19 mouse cellular contexts compared by ENCODE assay signal in genomic region chr12:116198791-116199190, GRCm38 (mm10).
DNase-seq lines count a peak whose midpoint lies in the region.
"Had no signal": no experiment of that assay in that cellular context is flagged by ENCODE, and none has a peak within 500 bp of the region (broad histone marks: within the 10 kb centered on the region; RNA-seq: fewer than 3 reads in every experiment).

No protein-coding gene starts in this region.

- peak; percentile 69 for DNase-seq in heart, adult 11 months
- DNase-seq in heart, adult 9 months (ENCODE audit: low spot score in 2 of 2): no peak
- DNase-seq in thymus, postnatal 10 days (ENCODE audit: low spot score in 2 of 2): peak; percentile 55 to 67
- DNase-seq in thymus, postnatal 36 days: peak; percentile 33 to 66
- DNase-seq in Muller cell, postnatal 12 days (ENCODE audit: inconsistent ontology term): no peak
- DNase-seq in gastrocnemius, postnatal 10 days: no peak
- DNase-seq in natural killer cell, adult 2 months (ENCODE audit: low spot score in 2 of 2): no peak
- DNase-seq: adrenal gland, adult 2 months; adrenal gland, postnatal 14 days; B cell, adult 2 months; cerebellum, adult 11 months; cerebellum, adult 2 months; cerebellum, postnatal 10 days; cerebellum, postnatal 36 days; embryo, embryonic 11 days; forebrain, postnatal 0 days; gastrocnemius, adult 2 months; gastrocnemius, postnatal 25 days; heart, adult 2 months had no signal

Comparison
In these comparisons a context has a peak if more than half of its experiments do, and no peak if none do; other contexts are left out.
1. DNase-seq: peak in heart, adult 11 months (single experiment), thymus, postnatal 10 days (2 of 2) and thymus, postnatal 36 days (2 of 2); none in heart, adult 9 months (0 of 2), Muller cell, postnatal 12 days (single experiment), gastrocnemius, postnatal 10 days (single experiment) and natural killer cell, adult 2 months (0 of 2).